Mouse (Mus musculus) kidney, postnatal 4 days (tissue): ENCODE results near the gene Unk.

Experiments used
- DNase-seq, 2 experiments: peaks; one replicate each; pipeline ENCODE4 v3.0.0; 2021; ENCODE audit warnings: mixed read lengths in 2 of 2

Unk gene

GRCm38 (mm10) chr11:116030898-116031845 lies 1.1 kb downstream of the Unk start:
- no peak for DNase-seq

DNA sequence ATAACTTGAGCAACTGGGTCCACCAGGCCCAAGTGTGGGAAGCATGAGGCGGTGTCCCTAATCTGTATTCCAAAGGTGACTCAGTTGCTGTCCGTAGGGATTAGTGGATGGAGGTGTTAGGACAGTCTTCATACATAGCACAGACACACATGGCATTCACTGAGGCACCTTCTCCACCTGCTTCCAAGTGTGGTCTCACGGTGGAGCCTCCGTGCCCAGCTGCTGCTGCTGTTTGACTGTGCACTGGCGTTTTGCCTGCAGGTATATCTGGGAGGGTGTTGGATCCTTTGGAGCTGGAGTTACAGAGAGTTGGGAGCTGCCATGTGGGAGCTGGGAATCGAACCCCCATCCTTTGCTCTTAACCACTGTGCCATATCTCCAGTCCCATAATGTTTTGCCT lies 4.5 kb downstream of the Unk start:
- DNase-seq, result no peak

- DNase-seq, result no peak
These were observed 6.5 kb downstream of the Unk start for GRCm38 (mm10) chr11:116036671-116037070.

DNA sequence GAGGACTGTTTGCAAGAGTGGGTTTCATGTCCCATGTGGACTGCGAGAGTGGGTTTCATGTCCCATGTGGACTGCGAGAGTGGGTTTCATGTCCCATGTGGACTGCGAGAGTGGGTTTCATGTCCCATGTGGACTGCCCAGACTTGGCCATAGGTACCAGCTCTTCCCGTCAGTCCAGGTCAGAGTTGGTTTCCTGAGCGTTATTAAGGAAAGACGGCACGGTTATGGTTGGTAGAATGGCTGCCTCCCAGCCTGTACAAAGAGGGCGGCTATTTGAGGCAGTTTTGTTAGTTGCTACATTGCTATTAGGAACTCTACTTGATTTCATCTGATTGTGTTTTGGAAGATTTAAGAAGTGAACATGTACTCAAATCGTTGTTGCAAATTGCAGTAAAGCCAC lies 7.7 kb downstream of the Unk start:
- no peak for DNase-seq

GRCm38 (mm10) chr11:116040593-116040992 lies 10.5 kb downstream of the Unk start:
- DNase-seq, result no peak

GRCm38 (mm10) chr11:116041833-116042232 lies 11.7 kb downstream of the Unk start:
- DNase-seq, result no peak

- no peak for DNase-seq
These were observed 12.4 kb downstream of the Unk start for GRCm38 (mm10) chr11:116042372-116043138.

- DNase-seq, result no peak
These were observed 13.2 kb downstream of the Unk start for GRCm38 (mm10) chr11:116043286-116043685.

GRCm38 (mm10) chr11:116045173-116045572 lies 15.1 kb downstream of the Unk start:
- no peak for DNase-seq

DNA sequence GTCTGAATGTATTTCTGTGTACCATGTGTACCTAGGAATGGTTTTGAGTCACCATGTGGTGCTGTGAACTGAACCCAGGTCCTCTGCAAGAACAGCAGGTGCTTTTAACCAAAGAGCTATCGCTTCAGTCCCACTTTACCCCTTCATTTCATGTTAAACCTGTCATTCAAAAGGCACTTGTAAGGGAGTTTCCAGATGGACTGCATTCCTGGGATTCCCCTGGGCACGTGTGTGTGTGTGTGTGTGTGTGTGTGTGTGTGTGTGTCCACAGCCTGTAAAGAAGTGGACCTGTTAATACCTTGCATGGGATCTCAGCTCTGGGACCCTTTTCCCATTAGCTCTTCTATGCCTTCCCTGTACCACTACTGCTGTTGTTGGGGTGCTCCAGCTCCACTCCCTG lies 19.5 kb downstream of the Unk start:
- DNase-seq, result no peak

DNA sequence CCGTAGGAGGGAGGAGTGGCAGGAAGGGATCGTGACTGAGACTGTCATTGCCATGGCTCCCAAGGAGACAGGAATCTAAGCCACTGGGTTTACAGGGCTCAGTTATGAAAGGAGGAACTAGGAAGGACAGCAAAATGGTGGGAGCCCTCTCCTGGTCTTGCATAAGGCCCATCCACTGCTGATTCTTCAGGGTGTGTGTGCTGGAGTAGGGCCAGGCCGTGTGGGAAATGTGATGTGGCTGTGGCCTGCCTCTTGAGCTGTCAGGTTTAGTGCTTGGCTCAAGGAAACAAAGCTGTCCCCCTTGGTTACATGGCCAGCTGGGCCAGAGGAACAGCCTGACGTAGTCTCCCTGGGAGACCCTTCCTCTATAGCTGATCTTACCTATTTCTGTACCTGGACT lies 20.1 kb downstream of the Unk start:
- no peak for DNase-seq

DNA sequence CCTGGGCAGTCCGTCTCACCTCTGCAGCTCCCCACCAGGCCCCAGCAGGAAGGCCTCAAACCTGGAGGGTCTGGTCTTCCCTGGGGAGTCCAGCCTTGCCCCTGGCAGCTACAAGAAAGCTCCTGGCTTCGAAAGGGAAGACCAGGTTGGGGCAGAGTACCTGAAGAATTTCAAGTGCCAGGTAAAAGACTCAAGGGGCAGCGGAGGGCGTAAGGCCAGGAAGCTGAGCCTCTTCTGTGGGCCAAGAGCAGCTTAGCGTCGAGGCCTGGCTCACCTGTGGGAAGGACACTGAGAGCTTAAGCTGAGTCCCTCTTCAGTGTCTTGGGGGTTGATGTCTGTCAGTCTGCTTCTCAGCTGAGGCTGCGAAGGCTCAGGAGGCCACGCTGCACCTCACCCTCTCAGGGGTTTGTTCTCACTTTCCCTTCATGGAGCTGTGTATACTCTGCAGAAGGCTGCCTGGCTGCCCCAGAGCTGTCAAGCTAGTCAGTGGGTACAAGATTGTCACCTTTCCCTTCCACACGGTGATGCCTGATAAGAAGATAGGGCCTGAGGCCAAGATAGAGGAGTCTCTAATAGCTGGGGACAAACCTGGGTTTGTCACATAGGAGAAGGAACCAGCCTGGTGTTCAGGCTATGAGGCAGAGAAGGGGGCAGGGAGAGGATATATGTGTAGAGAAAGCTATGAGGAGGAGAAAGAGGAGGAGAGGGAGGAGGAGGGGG lies 23.5 kb downstream of the Unk start:
- DNase-seq, result no peak

DNA sequence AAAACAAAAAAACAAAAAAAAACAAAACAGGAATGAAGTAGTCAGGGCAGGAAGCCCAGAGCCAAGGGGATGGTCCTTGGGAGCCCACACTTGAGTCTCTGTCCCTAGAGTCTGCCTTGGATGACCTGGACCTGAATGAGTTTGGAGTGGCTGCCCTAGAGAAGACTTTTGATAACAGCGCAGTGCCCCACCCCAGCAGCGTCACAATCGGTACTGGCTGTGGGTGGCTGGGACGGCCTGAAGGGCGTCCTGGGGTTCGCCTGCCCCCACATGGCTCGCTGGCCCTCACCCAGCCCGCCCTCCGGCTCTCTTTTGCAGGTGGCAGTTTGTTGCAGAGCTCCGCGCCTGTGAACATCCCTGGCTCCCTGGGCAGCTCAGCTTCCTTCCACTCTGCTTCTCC lies 25.8 kb downstream of the Unk start:
- no peak for DNase-seq

GRCm38 (mm10) chr11:116057237-116057881 lies 27.2 kb downstream of the Unk start:
- DNase-seq, result no peak

DNA sequence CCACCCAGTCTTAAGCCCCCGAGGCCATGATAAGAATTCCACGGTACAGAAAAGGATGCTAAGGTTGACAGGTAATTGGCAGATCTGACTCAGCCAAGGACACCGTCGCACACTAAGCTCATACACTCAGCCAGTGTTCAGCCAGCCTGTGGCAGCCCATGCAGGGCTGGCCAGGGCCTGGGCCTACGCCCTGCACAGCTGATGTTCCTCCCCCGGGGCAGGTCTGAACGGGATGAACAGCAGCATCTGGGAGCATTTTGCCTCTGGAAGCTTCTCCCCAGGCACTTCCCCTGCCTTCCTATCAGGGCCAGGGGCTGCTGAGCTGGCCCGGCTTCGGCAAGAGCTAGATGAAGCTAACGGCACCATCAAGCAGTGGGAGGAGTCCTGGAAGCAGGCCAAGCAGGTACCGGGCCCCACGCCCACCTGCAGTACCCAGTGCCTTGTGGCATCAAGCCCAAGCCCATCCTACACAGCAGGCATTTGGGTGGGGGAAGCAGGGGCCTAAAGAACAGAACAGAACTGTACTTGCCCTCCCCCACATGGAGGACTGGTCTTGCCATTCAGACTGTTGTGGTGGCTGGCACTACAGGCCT lies 28.0 kb downstream of the Unk start:
- DNase-seq, result peak in 1 of 2 experiments; percentile 38

DNA sequence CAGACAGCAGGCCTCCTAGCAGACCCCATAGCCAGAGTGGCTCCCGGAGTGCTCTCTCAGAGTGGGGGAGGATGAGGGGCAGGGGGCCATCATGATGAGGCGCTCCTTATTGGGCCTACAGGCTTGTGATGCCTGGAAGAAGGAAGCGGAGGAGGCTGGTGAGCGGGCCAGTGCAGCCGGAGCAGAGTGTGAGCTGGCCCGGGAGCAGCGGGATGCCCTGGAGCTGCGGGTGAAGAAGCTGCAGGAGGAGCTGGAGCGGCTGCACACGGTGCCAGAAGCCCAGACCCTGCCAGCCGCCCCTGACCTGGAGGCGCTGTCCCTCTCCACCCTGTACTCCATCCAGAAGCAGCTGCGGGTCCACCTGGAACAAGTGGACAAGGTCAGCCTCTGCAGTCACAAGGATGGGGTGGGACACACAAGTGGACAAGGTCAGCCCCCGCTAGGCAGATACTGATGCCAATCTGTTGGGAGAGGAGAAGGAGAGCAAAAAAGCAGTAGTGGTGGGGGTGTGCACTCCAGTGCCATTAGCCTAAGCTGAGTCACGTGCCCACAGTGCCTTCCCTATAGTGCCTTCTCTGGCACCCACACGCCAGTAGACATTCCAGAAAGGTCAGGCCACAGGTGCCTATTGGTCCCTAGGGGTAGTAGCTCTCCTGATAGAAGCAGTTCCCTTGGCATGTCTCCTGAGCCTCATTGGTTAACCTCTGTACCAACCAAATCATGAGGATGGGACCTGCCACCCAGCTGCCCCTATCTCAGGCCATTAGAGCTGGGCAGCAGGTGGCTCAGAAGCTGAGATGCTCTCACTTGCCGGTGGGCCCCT lies 29.0 kb downstream of the Unk start:
- no peak for DNase-seq

DNA sequence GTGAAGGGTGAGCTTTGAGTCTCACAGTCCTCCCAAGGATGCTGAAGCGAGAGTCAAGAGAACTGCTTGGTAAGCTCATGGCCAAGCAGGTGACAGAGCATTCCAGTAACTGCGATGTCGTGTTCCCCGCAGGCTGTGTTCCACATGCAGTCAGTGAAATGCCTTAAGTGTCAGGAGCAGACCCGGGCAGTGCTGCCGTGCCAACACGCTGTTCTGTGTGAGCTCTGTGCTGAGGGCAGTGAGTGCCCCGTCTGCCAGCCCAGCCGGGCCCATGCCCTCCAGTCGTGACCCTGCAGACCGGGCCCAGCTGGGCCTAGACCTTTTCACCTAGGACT lies 29.5 kb downstream of the Unk start:
- DNase-seq, result no peak

- DNase-seq, result no peak
These were observed 30.5 kb downstream of the Unk start for GRCm38 (mm10) chr11:116060596-116060995.

- no peak for DNase-seq
These were observed 31.7 kb downstream of the Unk start for GRCm38 (mm10) chr11:116061641-116062415.

- DNase-seq, result no peak
These were observed 32.4 kb downstream of the Unk start for GRCm38 (mm10) chr11:116062521-116062920.

GRCm38 (mm10) chr11:116063562-116063961 lies 33.4 kb downstream of the Unk start:
- no peak for DNase-seq
